Mouse (Mus musculus): Measurements from ENCODE around the gene 1700001P01Rik.
"Not testable (repeated sequence)": the region's sequence is repeated elsewhere in the genome, so short reads cannot be mapped to it uniquely, and the experiment has no call there.

1700001P01Rik gene

GRCm38 (mm10) chr11:97744718-97745330 lies 30.9 kb downstream of the 1700001P01Rik start:
- DNase-seq (ENCODE audit: low spot score): peak; percentile 99

- DNase-seq (ENCODE audit: low spot score): no peak
These were observed 31.5 kb downstream of the 1700001P01Rik start, which contains the start of gene Pip4k2b for GRCm38 (mm10) chr11:97744063-97744717. Pip4k2b (minus strand) TSS chr11:97744704.

DNA sequence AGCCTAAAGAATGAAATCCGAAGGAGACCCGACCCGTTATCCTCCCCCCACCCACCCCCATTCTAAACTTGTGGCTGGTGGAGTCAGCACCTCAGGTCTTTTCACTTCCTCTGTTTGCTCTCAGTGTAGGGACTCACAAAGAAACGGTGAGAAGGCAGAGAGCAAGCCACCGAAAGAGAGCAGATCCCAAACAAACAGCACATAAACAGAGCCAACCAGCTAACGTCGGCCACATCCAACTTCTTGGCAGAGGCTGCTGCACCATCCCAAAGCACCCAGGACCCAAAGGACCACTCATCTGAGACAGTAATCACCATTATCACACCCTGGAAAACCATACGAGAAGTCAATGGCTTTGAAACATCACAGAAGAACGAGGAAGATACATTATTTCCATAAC lies 32.3 kb downstream of the 1700001P01Rik start:
- no peak for DNase-seq (ENCODE audit: low spot score)

GRCm38 (mm10) chr11:97742591-97742990 lies 33.1 kb downstream of the 1700001P01Rik start:
- DNase-seq (ENCODE audit: low spot score): no peak

DNA sequence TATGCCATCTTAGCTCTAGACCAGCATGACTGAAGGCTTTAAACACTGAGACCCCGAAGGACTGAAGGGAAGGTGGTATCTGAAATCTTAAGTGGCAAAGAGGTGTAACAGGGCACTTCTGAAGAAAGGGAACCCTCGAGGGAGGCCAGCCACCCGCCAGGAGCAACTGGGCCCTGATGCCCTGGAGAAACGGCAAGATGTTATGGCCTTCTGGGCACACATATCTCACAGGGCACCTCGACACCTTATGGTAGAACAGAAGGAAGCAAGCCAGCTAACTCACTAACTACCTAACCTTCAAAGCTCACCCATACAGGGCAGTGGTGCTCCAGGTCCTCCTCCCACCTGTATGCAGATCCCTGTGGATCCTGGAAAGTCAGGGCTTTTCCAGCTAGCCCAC lies 33.6 kb downstream of the 1700001P01Rik start:
- no peak for DNase-seq (ENCODE audit: low spot score)

GRCm38 (mm10) chr11:97740190-97740589 lies 35.5 kb downstream of the 1700001P01Rik start:
- DNase-seq (ENCODE audit: low spot score): no peak

DNA sequence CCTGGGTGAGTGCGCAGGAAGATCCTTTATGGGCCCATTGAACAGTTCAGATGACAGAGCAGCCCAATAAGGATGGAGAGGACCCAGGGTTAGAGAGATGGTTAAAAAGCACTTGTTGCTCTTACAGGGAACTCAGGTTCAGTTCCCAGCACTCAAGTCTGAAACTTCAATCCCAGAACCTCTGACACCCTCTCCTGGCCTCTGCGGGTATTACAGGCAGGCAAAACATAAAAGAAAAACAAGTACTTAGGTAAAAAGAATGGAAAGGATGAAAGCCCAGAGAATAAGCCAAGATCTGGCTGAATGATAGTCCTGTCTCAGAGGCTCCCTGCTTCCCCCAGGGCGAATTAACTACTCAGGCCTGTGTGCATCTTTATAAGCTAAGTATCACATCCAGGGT lies 36.6 kb downstream of the 1700001P01Rik start:
- no peak for DNase-seq (ENCODE audit: low spot score)

- DNase-seq (ENCODE audit: low spot score): no peak
These were observed 37.0 kb downstream of the 1700001P01Rik start for GRCm38 (mm10) chr11:97738703-97739102.

DNA sequence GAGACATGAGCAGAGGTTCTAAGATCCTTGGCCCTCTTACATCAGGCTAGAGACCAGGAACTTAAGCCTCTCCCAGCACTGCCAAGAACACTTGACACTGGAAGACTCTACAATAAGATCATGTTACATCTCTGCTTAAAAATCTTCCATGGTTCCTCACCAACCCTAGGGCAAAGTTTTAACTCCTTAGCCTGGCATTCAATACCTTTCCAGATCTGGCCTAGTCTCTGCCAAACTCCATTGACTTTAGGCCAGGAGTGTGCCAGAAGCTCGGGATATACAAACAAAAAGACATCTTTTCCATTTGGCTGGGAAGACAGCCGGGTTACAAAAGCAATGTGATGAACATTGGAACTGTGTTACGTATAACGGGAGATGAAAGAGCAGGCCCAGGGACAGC lies 38.1 kb downstream of the 1700001P01Rik start:
- DNase-seq (ENCODE audit: low spot score): no peak

DNA sequence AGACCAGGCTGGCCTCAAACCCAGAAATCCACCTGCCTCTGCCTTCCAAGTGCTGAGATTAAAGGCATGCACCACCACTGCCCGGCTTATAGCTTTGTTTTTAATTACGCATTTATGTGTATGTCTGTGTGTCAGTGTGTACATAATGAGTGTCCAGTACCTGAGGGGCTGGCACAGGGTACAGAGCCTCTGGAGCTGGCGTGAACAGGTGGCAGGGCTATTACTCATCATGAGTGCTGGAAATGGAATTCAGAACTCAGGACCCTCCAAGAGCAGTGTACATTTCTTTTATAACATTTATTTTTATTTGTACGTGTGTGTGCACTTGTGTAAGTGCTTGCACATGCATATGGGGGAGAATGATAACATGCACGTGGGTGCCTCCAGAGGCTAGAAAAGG lies 39.1 kb downstream of the 1700001P01Rik start:
- no peak for DNase-seq (ENCODE audit: low spot score)

- DNase-seq (ENCODE audit: low spot score): not testable (repeated sequence)
These were observed 40.9 kb downstream of the 1700001P01Rik start for GRCm38 (mm10) chr11:97734810-97735209.

GRCm38 (mm10) chr11:97733689-97734088 lies 42.0 kb downstream of the 1700001P01Rik start:
- DNase-seq (ENCODE audit: low spot score): peak; percentile 27

DNA sequence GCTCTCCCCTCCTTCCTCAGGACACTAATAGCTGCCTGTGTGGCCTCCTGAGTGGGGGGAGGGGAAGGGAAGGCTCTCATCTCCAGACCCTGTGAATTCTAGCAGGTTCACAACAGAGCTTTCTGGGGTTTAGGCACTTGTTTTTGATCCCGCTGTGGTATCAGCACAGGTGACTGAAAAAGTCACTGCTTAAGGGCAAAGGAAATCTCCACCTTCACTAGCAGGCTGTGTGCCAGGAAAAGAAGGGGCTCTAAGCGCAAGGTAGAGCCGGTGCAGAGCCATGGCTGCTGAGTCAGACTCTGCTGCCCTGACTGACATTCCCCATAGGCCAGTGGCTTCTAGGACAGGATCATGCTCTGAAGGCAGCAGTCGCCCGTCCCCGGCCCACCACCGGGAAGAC lies 47.0 kb downstream of the 1700001P01Rik start:
- no peak for DNase-seq (ENCODE audit: low spot score)

- DNase-seq (ENCODE audit: low spot score): no peak
These were observed 47.4 kb downstream of the 1700001P01Rik start for GRCm38 (mm10) chr11:97728311-97728710.

GRCm38 (mm10) chr11:97723709-97724108 lies 52.0 kb downstream of the 1700001P01Rik start:
- DNase-seq (ENCODE audit: low spot score): no peak
